Mouse (Mus musculus): ENCODE data around the gene Grn. TPM values are rescaled to one million over a fixed set of nuclear protein-coding genes. Genes with fewer than 3 reads are reported as not detected.

The Grn gene
- polyA plus RNA-seq, 1 experiment from 2014 or later: 77.3 TPM

DNA sequence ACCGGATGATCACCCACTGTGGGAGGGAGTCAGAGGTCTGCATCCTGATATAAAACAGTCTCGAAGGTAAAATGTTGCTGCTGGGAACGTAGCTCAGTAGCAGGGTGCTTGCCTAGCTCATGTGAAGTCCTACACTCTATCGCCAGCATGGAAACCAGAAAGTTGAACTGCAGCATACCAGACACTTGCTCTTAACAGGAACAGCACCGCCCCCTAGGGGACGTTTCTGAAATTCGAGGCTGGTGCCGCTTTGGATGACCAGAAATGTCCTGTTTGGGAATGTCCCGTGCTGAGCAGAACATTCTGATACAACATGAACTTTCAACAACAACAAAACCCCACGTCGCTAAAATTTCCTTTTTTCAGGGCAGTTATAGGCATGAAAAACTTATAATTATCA, 18.4 kb upstream of the Grn start:
- ATAC-seq (ENCODE audit: low FRiP score): no peak
- WGBS: 9% methylated on average over 11 of the region's 11 CpGs
- no peak overlapping the region for H3K27ac ChIP-seq
- no peaks in the 10 kb centered on the region for H3K9me3 ChIP-seq
- H3K4me2 ChIP-seq: no peak overlapping the region
- peaks cover 9% of the 10 kb centered on the region for H3K4me1 ChIP-seq (replicated peaks)
- no peak overlapping the region for H3K9ac ChIP-seq
- 0 out of 2 replicates have a peak, but pooled peaks cover 3% of the 10 kb centered on the region for H3K27me3 ChIP-seq
- no peaks in the 10 kb centered on the region for H3K36me3 ChIP-seq
- H3K4me3 ChIP-seq: no peak overlapping the region

DNA sequence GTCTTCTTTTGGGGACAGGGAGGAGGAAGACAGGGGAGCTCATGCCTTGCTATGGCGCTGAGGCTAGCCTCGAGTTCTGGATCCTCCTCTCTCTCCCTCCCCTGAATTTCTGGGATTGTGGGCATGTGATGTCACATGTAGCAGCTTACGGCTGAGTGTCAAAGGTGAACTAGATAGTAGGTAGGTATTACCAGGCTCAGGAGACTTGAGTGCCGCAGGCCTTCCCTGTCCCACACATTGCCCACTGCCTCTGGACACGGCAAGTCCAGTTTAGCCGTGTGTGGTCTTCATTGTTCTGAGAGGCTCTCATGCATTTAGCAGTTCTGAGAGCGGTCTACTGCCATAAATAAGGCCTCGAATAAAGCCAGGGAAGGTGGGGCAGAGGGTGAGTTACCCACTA, 17.1 kb upstream of the Grn start:
- WGBS: 79% methylated on average over 8 of the region's 8 CpGs

DNA sequence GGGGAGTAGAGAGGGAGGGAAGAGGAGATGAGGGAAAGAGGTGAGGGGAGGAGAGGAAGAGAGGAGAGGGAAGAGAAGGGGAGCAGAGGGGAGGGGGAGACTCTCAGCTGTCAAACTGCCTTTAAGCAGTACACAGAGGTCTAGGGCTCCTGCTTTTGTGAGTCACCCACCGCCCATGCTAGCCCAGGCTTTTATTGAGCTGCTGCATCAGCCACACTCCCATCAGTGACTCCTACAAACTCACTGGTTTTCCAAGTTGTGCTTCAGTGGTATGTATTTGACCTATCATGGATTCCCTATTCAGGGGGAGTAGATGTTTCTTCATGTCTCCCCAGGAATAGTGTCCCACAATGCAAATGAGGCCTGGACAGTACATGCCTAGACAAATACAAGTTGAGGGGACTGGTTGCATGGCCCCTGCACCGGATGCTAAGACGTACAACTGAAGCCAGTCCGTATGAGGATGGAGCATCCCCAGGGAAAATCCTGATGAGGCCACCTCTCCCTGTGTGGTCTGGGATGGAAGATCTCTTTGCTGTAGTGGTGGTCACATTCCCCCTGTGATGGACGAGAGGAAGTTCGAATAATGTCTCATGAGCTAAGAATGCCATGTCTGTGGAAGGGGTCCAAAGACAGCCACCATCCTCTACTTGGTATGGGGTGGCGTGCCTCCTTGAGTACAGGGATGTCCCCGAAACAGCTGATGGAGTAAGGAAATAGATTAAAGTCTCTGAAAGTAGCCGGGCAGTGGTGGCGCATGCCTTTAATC, 14.9 kb upstream of the Grn start:
- no peaks in the 10 kb centered on the region for H3K36me3 ChIP-seq
- no peaks in the 10 kb centered on the region for H3K9me3 ChIP-seq
- no peaks in the 10 kb centered on the region for H3K4me1 ChIP-seq (replicated peaks)
- H3K27me3 ChIP-seq: 0 out of 2 replicates have a peak, but pooled peaks cover 3% of the 10 kb centered on the region
- no peak overlapping the region for H3K4me2 ChIP-seq
- no peak overlapping the region for H3K27ac ChIP-seq
- no peak for ATAC-seq (ENCODE audit: low FRiP score)
- no peak overlapping the region for H3K9ac ChIP-seq
- 78% methylated on average over 10 of the region's 10 CpGs for WGBS
- H3K4me3 ChIP-seq: no peak overlapping the region

More for the DNA sequence above, 17.1 kb upstream of the Grn start:
- Histone ChIP-seq H3K9ac (no peak overlapping the region), H3K4me2 (no peak overlapping the region), H3K4me1 (replicated peaks) (peaks cover under 1% of the 10 kb centered on the region), H3K27me3 (0 out of 2 replicates have a peak, but pooled peaks cover 3% of the 10 kb centered on the region), H3K27ac (no peak overlapping the region), H3K36me3 (no peaks in the 10 kb centered on the region), H3K9me3 (no peaks in the 10 kb centered on the region), H3K4me3 (no peak overlapping the region)
- ATAC-seq (ENCODE audit: low FRiP score): no peak

DNA sequence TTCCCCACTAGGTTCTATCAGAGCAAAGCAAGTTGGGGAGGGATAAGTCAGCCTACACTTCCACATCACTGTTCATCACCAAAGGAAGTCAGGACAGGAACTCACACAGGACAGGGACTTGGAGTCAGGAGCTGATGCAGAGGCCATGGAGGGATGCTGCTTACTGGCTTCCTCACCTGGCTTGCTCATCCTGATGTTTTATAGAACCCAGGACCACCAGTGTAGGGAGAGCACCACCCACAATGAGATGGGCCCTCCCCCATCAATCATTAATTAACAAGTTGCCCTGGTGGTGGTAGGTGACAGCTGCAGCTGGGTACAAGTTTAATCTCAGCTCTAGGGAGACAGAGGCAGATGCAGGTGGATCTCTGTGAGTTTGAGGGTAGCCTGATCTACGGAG, 13.0 kb upstream of the Grn start:
- Histone ChIP-seq H3K9me3 (no peaks in the 10 kb centered on the region), H3K4me1 (replicated peaks) (no peaks in the 10 kb centered on the region), H3K27ac (no peak overlapping the region), H3K27me3 (0 out of 2 replicates have a peak, but pooled peaks cover 7% of the 10 kb centered on the region), H3K36me3 (no peaks in the 10 kb centered on the region), H3K4me2 (no peak overlapping the region), H3K4me3 (no peak overlapping the region), H3K9ac (no peak overlapping the region)
- ATAC-seq (ENCODE audit: low FRiP score): no peak
- 85% methylated on average over 1 of the region's 1 CpGs for WGBS

DNA sequence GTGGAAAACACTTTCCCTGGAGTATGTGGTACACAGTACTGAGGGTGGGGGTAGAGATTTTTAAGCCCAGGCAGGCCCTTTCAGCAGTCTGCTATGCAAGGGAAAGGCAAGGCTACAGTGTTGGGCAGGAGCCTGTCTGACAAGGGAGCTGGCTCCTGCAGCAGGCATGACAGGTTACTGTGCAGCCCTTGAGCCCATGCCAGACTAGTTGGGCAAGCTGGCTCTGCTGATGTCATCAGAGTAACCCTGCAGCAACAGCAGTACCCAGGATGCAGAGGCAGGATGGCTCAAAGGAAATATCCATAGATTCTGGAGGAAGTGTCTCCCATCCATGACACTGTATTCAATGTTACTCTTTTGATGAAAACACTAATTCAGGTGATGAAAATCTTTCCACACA, 11.2 kb upstream of the Grn start:
- no peaks in the 10 kb centered on the region for H3K9me3 ChIP-seq
- H3K4me1 ChIP-seq (replicated peaks): no peaks in the 10 kb centered on the region
- 0 out of 2 replicates have a peak, but pooled peaks cover 7% of the 10 kb centered on the region for H3K27me3 ChIP-seq
- ATAC-seq (ENCODE audit: low FRiP score): no peak
- H3K36me3 ChIP-seq: no peaks in the 10 kb centered on the region
- H3K4me2 ChIP-seq: no peak overlapping the region
- no peak overlapping the region for H3K9ac ChIP-seq
- H3K27ac ChIP-seq: no peak overlapping the region
- no peak overlapping the region for H3K4me3 ChIP-seq

DNA sequence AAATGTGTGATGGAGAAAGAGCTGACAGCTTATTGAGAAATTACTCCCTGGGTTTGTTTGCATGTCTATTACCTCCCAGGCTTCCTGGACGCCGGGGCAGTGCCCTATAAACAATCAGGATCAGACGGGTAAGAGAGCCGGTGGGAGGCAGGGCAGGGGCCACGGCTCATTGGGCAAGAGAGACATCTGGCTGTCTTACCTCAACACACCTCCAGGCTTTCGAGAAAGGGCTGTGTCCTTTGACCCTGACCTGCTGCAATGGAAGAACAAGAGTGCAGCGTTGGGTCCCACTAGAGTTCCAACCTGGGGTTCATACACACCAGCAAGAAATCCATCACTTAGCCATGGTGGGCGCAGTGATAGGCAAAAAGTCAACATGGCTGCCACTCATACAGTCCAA, 8.6 kb upstream of the Grn start:
- ATAC-seq (ENCODE audit: low FRiP score): no peak
- Histone ChIP-seq H3K4me3 (no peak overlapping the region), H3K27me3 (0 out of 2 replicates have a peak, but pooled peaks cover 3% of the 10 kb centered on the region), H3K4me1 (replicated peaks) (no peaks in the 10 kb centered on the region), H3K27ac (no peak overlapping the region), H3K36me3 (no peaks in the 10 kb centered on the region), H3K4me2 (no peak overlapping the region), H3K9me3 (no peaks in the 10 kb centered on the region), H3K9ac (no peak overlapping the region)
- 56% methylated on average over 8 of the region's 8 CpGs for WGBS

DNA sequence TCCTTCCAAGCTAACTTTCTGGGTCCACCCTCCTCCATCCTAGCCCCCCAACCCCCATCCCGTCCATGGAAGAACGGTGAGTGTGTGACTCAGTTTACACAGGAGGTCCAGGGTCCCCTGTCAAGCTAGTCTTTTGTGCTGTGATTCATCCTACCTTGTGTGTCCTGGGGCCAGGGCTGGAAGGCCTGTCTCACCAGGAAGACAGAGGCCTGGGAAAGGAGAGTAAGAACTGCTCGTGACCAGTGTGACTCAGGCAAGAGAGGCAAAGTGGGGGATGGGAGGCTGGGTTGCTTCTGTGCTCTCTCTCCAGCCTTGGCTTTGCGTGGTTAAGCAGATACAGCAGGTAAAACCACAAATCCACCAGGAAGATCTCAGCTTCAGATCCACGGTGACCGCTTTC, 5.4 kb upstream of the Grn start:
- H3K4me1 ChIP-seq (replicated peaks): peaks cover 5% of the 10 kb centered on the region
- H3K27me3 ChIP-seq: 0 out of 2 replicates have a peak, but pooled peaks cover 10% of the 10 kb centered on the region
- ATAC-seq (ENCODE audit: low FRiP score): no peak
- no peak overlapping the region for H3K4me2 ChIP-seq
- no peak overlapping the region for H3K4me3 ChIP-seq
- H3K27ac ChIP-seq: no peak overlapping the region
- H3K36me3 ChIP-seq: no peaks in the 10 kb centered on the region
- no peaks in the 10 kb centered on the region for H3K9me3 ChIP-seq
- H3K9ac ChIP-seq: no peak overlapping the region
- 83% methylated on average over 6 of the region's 6 CpGs for WGBS

DNA sequence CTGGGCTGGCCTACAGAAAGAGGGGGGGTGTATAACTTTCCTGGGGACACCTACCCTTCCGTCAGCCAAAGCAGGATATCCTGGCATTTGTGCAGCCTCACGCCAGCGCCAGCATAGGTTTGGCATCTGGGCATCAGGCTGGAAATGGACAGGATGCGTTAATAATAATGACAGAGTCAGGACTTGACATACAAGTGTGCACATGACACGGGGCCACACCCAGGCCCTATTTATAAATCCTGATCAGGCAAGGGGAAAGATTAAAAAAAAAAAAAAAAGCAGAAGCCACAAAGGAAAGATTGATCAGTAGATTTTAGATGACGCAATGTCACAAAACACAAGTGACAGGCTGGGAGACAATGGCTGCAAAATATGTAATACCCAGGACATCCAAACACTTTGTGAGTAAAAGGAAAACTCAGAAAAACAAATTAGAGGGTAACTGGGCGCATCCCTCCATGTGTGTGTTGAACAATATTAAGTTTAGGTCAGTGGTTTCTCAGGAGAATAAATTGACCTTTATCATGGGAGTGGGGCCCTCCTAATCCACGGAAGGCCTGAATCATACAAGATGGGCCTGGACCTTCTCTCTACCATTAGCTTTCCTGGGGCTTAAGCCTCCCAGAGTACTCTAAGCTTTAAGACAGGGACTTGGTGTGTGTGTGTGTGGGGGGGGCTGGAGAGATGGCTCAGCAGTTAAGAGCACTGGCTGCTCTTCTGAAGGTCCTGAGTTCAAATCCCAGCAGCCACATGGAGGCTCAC, 4.4 kb upstream of the Grn start:
- no peak overlapping the region for H3K4me2 ChIP-seq
- WGBS: 82% methylated on average over 8 of the region's 8 CpGs
- H3K9me3 ChIP-seq: no peaks in the 10 kb centered on the region
- H3K4me3 ChIP-seq: no peak overlapping the region
- ATAC-seq (ENCODE audit: low FRiP score): no peak
- H3K27me3 ChIP-seq: 0 out of 2 replicates have a peak, but pooled peaks cover 10% of the 10 kb centered on the region
- no peak overlapping the region for H3K27ac ChIP-seq
- H3K9ac ChIP-seq: no peak overlapping the region
- H3K36me3 ChIP-seq: no peaks in the 10 kb centered on the region
- peaks cover 11% of the 10 kb centered on the region for H3K4me1 ChIP-seq (replicated peaks)

DNA sequence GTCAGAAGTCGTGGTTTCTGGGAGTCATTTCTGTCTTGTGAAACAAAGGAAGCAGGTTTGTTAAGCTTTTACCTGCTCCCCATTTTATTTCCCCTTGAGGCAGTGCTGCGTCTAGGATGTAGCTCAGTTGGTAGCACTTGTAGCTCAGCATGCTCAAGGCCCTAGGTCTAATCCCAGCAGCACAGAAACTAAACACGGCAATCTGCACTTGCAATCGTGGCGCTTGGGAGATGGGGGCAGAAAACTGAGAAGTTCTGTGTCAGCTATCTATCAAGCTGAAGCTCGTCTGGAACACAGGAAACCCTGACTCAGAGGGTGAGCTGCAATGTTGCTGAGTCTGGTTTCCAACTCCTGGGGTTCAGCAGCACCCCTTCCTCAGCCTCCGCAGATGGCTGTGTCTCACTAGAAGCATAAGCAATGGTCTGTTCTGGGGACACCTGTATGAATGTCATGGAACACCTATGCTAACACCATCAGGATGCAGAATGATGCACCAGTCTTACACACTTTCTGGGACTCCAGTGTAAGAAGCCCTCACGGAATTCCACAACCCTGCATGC, 1.1 kb upstream of the Grn start:
- peak overlapping the region; percentile 95 for H3K4me2 ChIP-seq
- H3K9me3 ChIP-seq: no peaks in the 10 kb centered on the region
- H3K36me3 ChIP-seq: peaks cover 12% of the 10 kb centered on the region
- no peak overlapping the region for H3K9ac ChIP-seq
- H3K27me3 ChIP-seq: 0 out of 2 replicates have a peak, but pooled peaks cover 7% of the 10 kb centered on the region
- peaks cover 38% of the 10 kb centered on the region for H3K4me1 ChIP-seq (replicated peaks)
- no peak for ATAC-seq (ENCODE audit: low FRiP score)
- H3K27ac ChIP-seq: no peak overlapping the region
- 73% methylated on average over 8 of the region's 8 CpGs for WGBS
- no peak overlapping the region for H3K4me3 ChIP-seq

DNA sequence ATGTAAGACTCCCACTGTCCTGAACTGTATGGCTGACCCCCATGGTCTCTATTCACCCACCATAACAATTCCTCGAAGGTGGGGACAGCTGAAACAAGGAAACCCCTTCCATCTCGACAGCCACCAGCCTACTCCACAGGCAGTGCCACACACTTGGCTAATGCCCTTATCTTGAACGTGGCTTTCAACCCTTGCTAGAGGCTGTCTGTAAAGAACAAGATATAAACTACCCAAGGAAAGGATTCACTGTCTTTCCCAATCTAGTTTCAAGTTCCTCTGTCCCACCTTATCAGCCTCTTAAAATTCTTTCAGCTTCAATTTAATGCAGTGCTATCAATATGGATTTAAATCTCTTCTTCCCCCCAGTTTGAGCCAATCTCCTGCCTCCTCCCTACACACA, 564 bp upstream of the Grn start:
- Histone ChIP-seq H3K4me1 (replicated peaks) (peaks cover 41% of the 10 kb centered on the region), H3K9ac (peak overlapping the region; percentile 71), H3K27ac (peak overlapping the region; percentile 56; the same call in 1 of the 2 replicates), H3K4me2 (peak overlapping the region; percentile 95), H3K9me3 (no peaks in the 10 kb centered on the region), H3K27me3 (0 out of 2 replicates have a peak, but pooled peaks cover 7% of the 10 kb centered on the region), H3K36me3 (peaks cover 13% of the 10 kb centered on the region), H3K4me3 (peak overlapping the region; percentile 63)
- ATAC-seq (ENCODE audit: low FRiP score): no peak
- 51% methylated on average over 3 of the region's 3 CpGs for WGBS

DNA sequence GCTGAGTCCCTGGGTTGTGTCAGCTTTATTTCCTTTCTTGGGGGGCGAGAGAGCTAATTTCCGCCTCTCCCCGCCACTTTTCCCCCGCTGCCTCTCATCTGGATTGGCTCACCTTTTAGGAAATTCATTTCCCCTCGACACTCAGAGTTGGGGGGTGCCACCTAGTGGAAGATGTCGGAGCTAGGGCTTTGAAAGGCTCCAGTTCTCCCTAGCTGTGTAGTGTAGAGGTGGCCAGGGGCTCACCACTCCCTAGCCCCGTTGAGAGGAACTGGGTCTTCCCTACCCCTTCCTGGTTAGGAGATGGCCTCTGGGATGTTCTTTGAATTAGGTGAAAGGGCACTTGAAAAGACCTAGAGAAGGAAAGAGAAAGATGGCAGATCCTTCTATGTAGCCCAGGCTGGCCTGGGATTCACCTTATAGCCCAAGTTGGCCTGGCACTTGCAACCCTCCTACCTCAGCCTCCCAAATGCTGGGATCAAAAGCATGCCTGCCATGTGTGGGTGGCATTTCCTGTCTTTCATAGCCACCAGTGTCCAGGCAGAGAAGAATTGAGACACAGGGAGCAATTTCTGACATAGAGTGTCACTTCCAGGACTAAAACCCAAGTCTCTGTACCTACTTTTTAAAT, 1.0 kb downstream of the Grn start:
- WGBS: 0% methylated on average over 7 of the region's 7 CpGs

DNA sequence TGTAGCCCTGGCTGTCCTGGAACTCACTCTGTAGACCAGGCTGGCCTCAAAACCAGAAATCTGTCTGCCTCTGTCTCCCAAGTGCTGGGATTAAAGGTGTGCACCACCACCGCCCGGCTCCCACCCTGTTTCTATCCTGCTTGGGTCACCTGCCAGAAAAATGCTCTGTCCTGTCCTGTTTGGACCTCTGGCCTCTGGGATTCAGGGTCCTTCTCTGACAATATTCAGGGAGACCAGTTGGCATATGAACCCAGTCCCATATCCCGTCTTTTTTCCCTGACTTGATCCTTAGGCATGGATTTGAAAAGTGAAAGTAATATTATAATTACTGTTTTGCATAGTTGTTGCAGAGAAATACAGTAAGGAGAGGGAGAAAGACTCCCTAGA, 1.6 kb downstream of the Grn start:
- H3K27me3 ChIP-seq: 0 out of 2 replicates have a peak, but pooled peaks cover 7% of the 10 kb centered on the region
- H3K4me3 ChIP-seq: no peak overlapping the region
- H3K4me1 ChIP-seq (replicated peaks): peaks cover 52% of the 10 kb centered on the region
- 87% methylated on average over 3 of the region's 3 CpGs for WGBS
- ATAC-seq (ENCODE audit: low FRiP score): no peak
- peak overlapping the region; percentile 43; the same call in 1 of the 2 replicates for H3K9ac ChIP-seq
- no peaks in the 10 kb centered on the region for H3K9me3 ChIP-seq
- H3K36me3 ChIP-seq: peaks cover 33% of the 10 kb centered on the region
- H3K27ac ChIP-seq: no peak overlapping the region
- H3K4me2 ChIP-seq: 0 out of 2 replicates have a peak overlapping the region, but pooled peaks have one; percentile 10

More for the DNA sequence above, 1.0 kb downstream of the Grn start:
- peaks cover 28% of the 10 kb centered on the region for H3K36me3 ChIP-seq
- H3K9me3 ChIP-seq: no peaks in the 10 kb centered on the region
- H3K4me2 ChIP-seq: peak overlapping the region; percentile 95
- H3K4me1 ChIP-seq (replicated peaks): peaks cover 48% of the 10 kb centered on the region
- H3K27ac ChIP-seq: peak overlapping the region; percentile 84
- ATAC-seq (ENCODE audit: low FRiP score): no peak
- peak overlapping the region; percentile 76 for H3K9ac ChIP-seq
- H3K4me3 ChIP-seq: peak overlapping the region; percentile 63
- 0 out of 2 replicates have a peak, but pooled peaks cover 7% of the 10 kb centered on the region for H3K27me3 ChIP-seq
